Mouse (Mus musculus): Measurements from ENCODE around the gene Nuak1.

- TF ChIP-seq CTCF (IDR thresholded peaks at IDR 0.05; ENCODE audit: borderline replicate concordance, insufficient read depth, low read length) (0 out of 2 replicates have a peak, but pooled peaks have one; percentile 21), POLR2A (IDR thresholded peaks at IDR 0.05; ENCODE audit: low read depth, low read length) (no peak)
Measured at GRCm38 (mm10) chr10:84450654-84451053, 10.3 kb upstream of the Nuak1 start.

Data from embryonic fibroblast, embryonic 13.5 days (primary cell).